Mouse (Mus musculus) brain, embryonic 14.5 days (tissue): ENCODE data around the gene Gng8.

ENCODE experiments used
- CTCF ChIP-seq: fragments of 200-500 bp; IDR thresholded peaks from 2 replicates; pipeline ENCODE4 v1.5.1; 2012; ENCODE audit warnings: inconsistent platforms, mild to moderate bottlenecking, moderate library complexity, borderline replicate concordance; ENCODE audit not compliant: insufficient read depth, insufficient read length; ENCODE audit errors: extremely low read depth
- POLR2A ChIP-seq: fragments of 200-500 bp; IDR thresholded peaks from 2 replicates; pipeline ENCODE4 v1.6.1; 2012; ENCODE audit warnings: mild to moderate bottlenecking, inconsistent platforms, borderline replicate concordance; ENCODE audit not compliant: poor library complexity, insufficient read depth, insufficient read length, severe bottlenecking; ENCODE audit errors: extremely low read depth

DNA sequence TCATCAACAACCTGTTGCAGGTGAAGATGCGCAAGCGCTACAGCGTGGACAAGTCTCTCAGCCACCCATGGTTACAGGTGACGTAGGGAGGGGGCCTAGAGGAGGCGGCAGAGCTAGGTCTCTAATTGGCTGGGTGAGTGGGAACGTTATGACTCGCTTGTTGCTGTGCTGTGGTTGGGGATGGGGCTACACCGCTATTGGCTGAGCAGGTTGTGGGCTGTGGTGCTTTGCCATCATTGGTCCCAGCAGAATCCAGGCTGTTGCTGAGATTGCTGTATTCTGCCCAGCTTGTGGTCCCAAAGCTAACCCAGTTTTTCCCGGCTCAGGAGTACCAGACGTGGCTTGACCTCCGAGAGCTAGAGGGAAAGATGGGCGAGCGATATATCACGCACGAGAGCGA lies 22.1 kb upstream of the Gng8 start:
- no peak for TF ChIP-seq CTCF
- no peak for TF ChIP-seq POLR2A
